Mouse (Mus musculus) retina, postnatal 7 days (tissue): ENCODE measurements at regions not wholly inside any gene's neighbourhood (a gene's known extent, or its start where the extent isn't known, plus 50 kb on each side); places are given as distances from the start of the nearest gene placed in this dataset.

Source experiments
- DNase-seq: peaks from one replicate; pipeline ENCODE4 v3.0.0-alpha.2; 2012; ENCODE audit warnings: low read depth, low spot score

DNA sequence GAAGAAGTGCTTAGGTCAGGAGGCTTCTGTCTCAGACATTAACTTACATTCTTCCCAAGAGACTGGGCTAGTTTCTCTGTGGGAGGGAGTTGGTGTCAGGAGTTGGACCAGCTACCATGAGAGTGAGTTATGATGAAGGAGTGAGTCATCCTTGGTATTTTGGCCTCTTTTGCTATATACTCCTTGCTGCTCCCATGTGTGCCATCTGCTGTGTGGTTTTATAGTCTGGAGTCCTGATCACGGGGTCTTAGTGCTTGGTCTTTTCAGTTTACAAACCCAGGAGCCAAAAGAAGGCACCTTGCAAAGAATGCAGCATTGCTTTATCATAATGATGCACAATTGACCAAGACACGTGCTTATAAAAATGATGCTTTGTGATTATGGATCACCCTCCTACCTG, 56.6 kb downstream of the Zfp503 start:
- no peak for DNase-seq

GRCm38 (mm10) chr14:21931944-21932343, 57.5 kb downstream of the Zfp503 start:
- DNase-seq: no peak

GRCm38 (mm10) chr14:21929048-21929447, 60.4 kb downstream of the Zfp503 start:
- DNase-seq: no peak

- no peak for DNase-seq
Measured at GRCm38 (mm10) chr14:21916671-21917070, 67.9 kb upstream of the Comtd1 start.

DNA sequence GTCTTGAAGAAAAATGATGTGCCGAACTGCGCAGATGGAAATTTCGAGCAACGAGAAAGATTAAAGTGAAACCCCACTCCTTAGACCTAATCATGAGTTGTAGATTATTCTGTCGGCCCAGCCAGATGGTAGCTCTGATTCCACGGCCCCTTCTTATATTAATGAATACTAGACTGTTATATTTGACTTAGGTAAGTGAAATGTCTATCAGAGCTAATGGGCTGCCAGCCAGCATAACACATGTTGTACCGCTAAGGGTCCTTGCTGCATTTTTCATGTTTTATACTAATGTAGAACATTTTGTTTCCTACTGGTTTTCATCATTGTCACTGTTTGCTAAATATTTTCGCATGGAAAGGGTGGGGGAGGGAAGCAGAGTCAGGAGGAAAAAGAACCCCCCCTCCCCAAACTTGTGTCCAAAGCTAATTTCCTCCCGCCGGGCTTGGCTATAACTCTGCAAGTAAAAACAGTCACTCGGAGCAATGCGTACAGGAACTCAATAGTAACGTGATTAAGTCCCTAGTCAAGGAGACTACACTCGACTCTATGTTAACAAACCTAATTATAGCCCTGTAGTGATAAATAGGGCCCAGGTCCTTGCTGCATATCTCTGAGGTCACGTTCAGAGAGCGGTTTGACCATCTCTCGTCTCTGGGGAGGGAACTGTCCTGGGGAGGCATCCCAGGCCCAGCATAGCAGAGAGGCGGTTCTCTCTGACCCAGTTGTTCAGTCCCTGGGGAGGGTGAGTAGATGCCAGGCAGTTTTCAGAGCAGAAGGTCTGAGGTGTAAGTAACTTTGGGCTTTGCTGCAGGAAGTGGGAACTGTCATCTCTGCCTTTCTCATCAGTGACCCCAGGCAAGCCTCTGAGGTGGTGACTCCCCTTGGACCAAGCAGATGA, 56.0 kb upstream of the Comtd1 start:
- DNase-seq: no peak

- peak; percentile 13 for DNase-seq
Measured at GRCm38 (mm10) chr14:21903562-21904497, 55.1 kb upstream of the Comtd1 start.

GRCm38 (mm10) chr14:21902856-21903255, 54.1 kb upstream of the Comtd1 start:
- DNase-seq: no peak

GRCm38 (mm10) chr14:21902456-21902855, 53.7 kb upstream of the Comtd1 start:
- DNase-seq: no peak

- DNase-seq: no peak
Measured at GRCm38 (mm10) chr14:21900951-21901350, 52.2 kb upstream of the Comtd1 start.

DNA sequence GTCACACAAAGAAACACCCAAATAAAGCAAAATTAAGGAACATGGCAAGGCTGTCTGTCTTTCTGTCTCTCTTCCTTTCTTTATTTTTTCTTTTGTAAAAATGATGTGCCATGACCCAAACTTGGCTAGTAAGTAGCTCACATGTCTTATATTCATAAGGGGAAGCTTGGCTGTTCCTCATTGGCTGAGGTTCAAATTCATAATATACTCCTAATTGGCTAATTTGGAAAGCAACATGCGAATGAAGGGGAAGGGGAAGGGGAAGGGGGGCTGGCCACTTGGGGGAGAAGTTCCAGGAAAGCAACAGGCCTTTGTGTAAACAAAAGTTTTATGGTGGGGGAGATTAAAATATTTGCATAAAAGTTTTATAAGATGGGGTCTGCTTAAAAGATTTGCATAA, 51.7 kb upstream of the Comtd1 start:
- no peak for DNase-seq
